Mouse (Mus musculus) heart, embryonic 14.5 days (tissue): ENCODE results near the gene Ubl5. TPM values are rescaled to one million over a fixed set of nuclear protein-coding genes. Genes with fewer than 3 reads are reported as not detected.

ENCODE experiments used
- ATAC-seq: fragments of 200-750 bp; cut with Nextera tagmentation; 2 replicates; pipeline ENCODE4 v1.8.0; 2017; ENCODE audit warnings: low read depth, moderate TSS enrichment; ENCODE audit not compliant: insufficient number of reproducible peaks, insufficient read depth, low FRiP score
- H3K27ac ChIP-seq, 2 experiments: fragments of 200-500 bp in 1 of 2; fragments of 300-500 bp in 1 of 2; sonication (generic) in 1 of 2; replicated peaks in 1 of 2; 2 replicates each; pipeline ENCODE4 v1.5.1; 2012 to 2014; ENCODE audit warnings: low read depth in 2 of 2, low read length in 2 of 2, control low read depth in 1 of 2, mild to moderate bottlenecking in 1 of 2, mixed read lengths in 1 of 2; ENCODE audit not compliant: control insufficient read depth in 1 of 2, insufficient read depth in 1 of 2
- H3K27me3 ChIP-seq: fragments of 300-500 bp; sonication (generic); 2 replicates; pipeline ENCODE4 v1.6.1; 2014; ENCODE audit warnings: mild to moderate bottlenecking, low read length, control low read depth; ENCODE audit not compliant: control insufficient read depth, insufficient read depth
- H3K36me3 ChIP-seq: fragments of 300-500 bp; sonication (generic); 2 replicates; pipeline ENCODE4 v1.6.1; 2014; ENCODE audit warnings: mild to moderate bottlenecking, control low read depth, low read length, mixed read lengths; ENCODE audit not compliant: control insufficient read depth, insufficient read depth
- H3K4me1 ChIP-seq, 2 experiments: fragments of 200-500 bp in 1 of 2; fragments of 300-500 bp in 1 of 2; sonication (generic) in 1 of 2; 2 replicates each; pipeline ENCODE4 v1.6.1; 2012 to 2014; ENCODE audit warnings: low read length in 2 of 2, control low read depth in 1 of 2, mixed read lengths in 1 of 2; ENCODE audit not compliant: control insufficient read depth in 2 of 2, insufficient read depth in 2 of 2
- H3K4me2 ChIP-seq: fragments of 300-500 bp; sonication (generic); 2 replicates; pipeline ENCODE4 v1.6.1; 2014; ENCODE audit warnings: mild to moderate bottlenecking, low read length
- H3K4me3 ChIP-seq, 2 experiments: fragments of 200-500 bp in 1 of 2; fragments of 300-500 bp in 1 of 2; sonication (generic) in 1 of 2; 2 replicates each; pipeline ENCODE4 v1.5.1; 2012 to 2014; ENCODE audit warnings: low read length in 2 of 2, mild to moderate bottlenecking in 2 of 2, control low read depth in 1 of 2, low read depth in 1 of 2, moderate library complexity in 1 of 2; ENCODE audit not compliant: control insufficient read depth in 1 of 2, insufficient read depth in 1 of 2
- H3K9ac ChIP-seq: fragments of 300-500 bp; sonication (generic); 2 replicates; pipeline ENCODE4 v1.6.1; 2014; ENCODE audit warnings: mild to moderate bottlenecking, low read length
- H3K9me3 ChIP-seq: fragments of 300-500 bp; sonication (generic); 2 replicates; pipeline ENCODE4 v1.6.1; 2016; ENCODE audit warnings: low read length, control low read depth; ENCODE audit not compliant: control insufficient read depth
- WGBS: fragments of 180-500 bp; shearing (Covaris S2); extraction: QIAGEN DNeasy Blood & Tissue Kit; methylation state at CpG from one replicate; pipeline ENCODE4 v1.1.7; 2014; 5-methylcytosine and 5-hydroxymethylcytosine counted together
- polyA plus RNA-seq: library from polyadenylated mRNA; unstranded; fragments of >200 nt; fragmentation: Nextera tagmentation; extraction: Ambion mirVana; gene quantifications from 2 replicates; pipeline ENCODE4 v1.2.1, GENCODE M21; 2014

The Ubl5 gene
- polyA plus RNA-seq, 1 experiment from 2014 or later = 375 TPM

- H3K36me3 ChIP-seq = peaks cover 69% of the 10 kb centered on the region
- ATAC-seq = no peak
- H3K4me3 ChIP-seq = no peak overlapping the region
- 45% methylated on average over 3 of the region's 3 CpGs for WGBS
- H3K27ac ChIP-seq = no peak overlapping the region
- H3K9me3 ChIP-seq = no peaks in the 10 kb centered on the region
- no peak overlapping the region for H3K4me2 ChIP-seq
- H3K9ac ChIP-seq = no peak overlapping the region
- peaks cover 0 to 13% of the 10 kb centered on the region in 2 experiments; a peak in 3 of 4 replicates for H3K4me1 ChIP-seq
- no peaks in the 10 kb centered on the region for H3K27me3 ChIP-seq
Observed at GRCm38 (mm10) chr9:20662325-20662724, 19.6 kb downstream of the Ubl5 start.

GRCm38 (mm10) chr9:20662874-20663273 is 20.2 kb downstream of the Ubl5 start:
- 96% methylated on average over 8 of the region's 8 CpGs for WGBS
- H3K4me2 ChIP-seq = no peak overlapping the region
- H3K36me3 ChIP-seq = peaks cover 64% of the 10 kb centered on the region
- H3K4me1 ChIP-seq = peaks cover 0 to 7% of the 10 kb centered on the region in 2 experiments; a peak in 3 of 4 replicates
- no peak overlapping the region for H3K4me3 ChIP-seq
- H3K9ac ChIP-seq = no peak overlapping the region
- no peaks in the 10 kb centered on the region for H3K9me3 ChIP-seq
- H3K27ac ChIP-seq = no peak overlapping the region
- H3K27me3 ChIP-seq = no peaks in the 10 kb centered on the region
- no peak for ATAC-seq

- Histone ChIP-seq H3K4me2 (no peak overlapping the region), H3K36me3 (peaks cover 56% of the 10 kb centered on the region), H3K4me1 (no peaks in the 10 kb centered on the region), H3K27me3 (no peaks in the 10 kb centered on the region), H3K9ac (no peak overlapping the region), H3K9me3 (no peaks in the 10 kb centered on the region), H3K27ac (no peak overlapping the region), H3K4me3 (no peak overlapping the region)
- no peak for ATAC-seq
- WGBS = 96% methylated on average over 2 of the region's 2 CpGs
Observed at GRCm38 (mm10) chr9:20663956-20664355, 21.3 kb downstream of the Ubl5 start.

- Histone ChIP-seq H3K27ac (no peak overlapping the region), H3K9me3 (no peaks in the 10 kb centered on the region), H3K4me2 (no peak overlapping the region), H3K4me1 (no peaks in the 10 kb centered on the region), H3K36me3 (peaks cover 52% of the 10 kb centered on the region), H3K4me3 (no peak overlapping the region), H3K27me3 (no peaks in the 10 kb centered on the region), H3K9ac (no peak overlapping the region)
- ATAC-seq = no peak
- WGBS = 84% methylated on average over 2 of the region's 2 CpGs
Observed at GRCm38 (mm10) chr9:20664366-20664765, 21.7 kb downstream of the Ubl5 start.

GRCm38 (mm10) chr9:20664982-20665637 is 22.4 kb downstream of the Ubl5 start:
- Histone ChIP-seq H3K4me3 (no peak overlapping the region), H3K4me2 (no peak overlapping the region), H3K27me3 (no peaks in the 10 kb centered on the region), H3K27ac (no peak overlapping the region), H3K36me3 (peaks cover 45% of the 10 kb centered on the region), H3K9me3 (no peaks in the 10 kb centered on the region), H3K9ac (no peak overlapping the region), H3K4me1 (no peaks in the 10 kb centered on the region)
- no peak for ATAC-seq
- WGBS = 82% methylated on average over 5 of the region's 5 CpGs

- H3K36me3 ChIP-seq = peaks cover 37% of the 10 kb centered on the region
- H3K9ac ChIP-seq = no peak overlapping the region
- no peaks in the 10 kb centered on the region for H3K4me1 ChIP-seq
- H3K9me3 ChIP-seq = no peaks in the 10 kb centered on the region
- ATAC-seq = no peak
- H3K27ac ChIP-seq = no peak overlapping the region
- H3K4me3 ChIP-seq = no peak overlapping the region
- no peak overlapping the region for H3K4me2 ChIP-seq
- 46% methylated on average over 8 of the region's 8 CpGs for WGBS
- no peaks in the 10 kb centered on the region for H3K27me3 ChIP-seq
Observed at GRCm38 (mm10) chr9:20665925-20666324, 23.2 kb downstream of the Ubl5 start.

GRCm38 (mm10) chr9:20666510-20667034 is 23.9 kb downstream of the Ubl5 start:
- Histone ChIP-seq H3K9me3 (no peaks in the 10 kb centered on the region), H3K9ac (no peak overlapping the region), H3K4me2 (no peak overlapping the region), H3K4me1 (no peaks in the 10 kb centered on the region), H3K4me3 (no peak overlapping the region), H3K27me3 (no peaks in the 10 kb centered on the region), H3K36me3 (peaks cover 31% of the 10 kb centered on the region), H3K27ac (no peak overlapping the region)
- no peak for ATAC-seq
- 11% methylated on average over 7 of the region's 7 CpGs for WGBS

GRCm38 (mm10) chr9:20668065-20668464 is 25.4 kb downstream of the Ubl5 start:
- 91% methylated on average over 22 of the region's 22 CpGs for WGBS

More at GRCm38 (mm10) chr9:20668065-20668464, 25.4 kb downstream of the Ubl5 start:
- no peak overlapping the region for H3K4me3 ChIP-seq
- H3K27me3 ChIP-seq = no peaks in the 10 kb centered on the region
- ATAC-seq = no peak
- peaks cover 16% of the 10 kb centered on the region for H3K36me3 ChIP-seq
- no peak overlapping the region for H3K9ac ChIP-seq
- H3K9me3 ChIP-seq = no peaks in the 10 kb centered on the region
- H3K4me1 ChIP-seq = no peaks in the 10 kb centered on the region
- no peak overlapping the region for H3K4me2 ChIP-seq
- H3K27ac ChIP-seq = no peak overlapping the region
